Mouse (Mus musculus): Measurements from ENCODE around the gene Socs7.
"Not testable (repeated sequence)": the region's sequence is repeated elsewhere in the genome, so short reads cannot be mapped to it uniquely, and the experiment has no call there.

Gene Socs7

DNA sequence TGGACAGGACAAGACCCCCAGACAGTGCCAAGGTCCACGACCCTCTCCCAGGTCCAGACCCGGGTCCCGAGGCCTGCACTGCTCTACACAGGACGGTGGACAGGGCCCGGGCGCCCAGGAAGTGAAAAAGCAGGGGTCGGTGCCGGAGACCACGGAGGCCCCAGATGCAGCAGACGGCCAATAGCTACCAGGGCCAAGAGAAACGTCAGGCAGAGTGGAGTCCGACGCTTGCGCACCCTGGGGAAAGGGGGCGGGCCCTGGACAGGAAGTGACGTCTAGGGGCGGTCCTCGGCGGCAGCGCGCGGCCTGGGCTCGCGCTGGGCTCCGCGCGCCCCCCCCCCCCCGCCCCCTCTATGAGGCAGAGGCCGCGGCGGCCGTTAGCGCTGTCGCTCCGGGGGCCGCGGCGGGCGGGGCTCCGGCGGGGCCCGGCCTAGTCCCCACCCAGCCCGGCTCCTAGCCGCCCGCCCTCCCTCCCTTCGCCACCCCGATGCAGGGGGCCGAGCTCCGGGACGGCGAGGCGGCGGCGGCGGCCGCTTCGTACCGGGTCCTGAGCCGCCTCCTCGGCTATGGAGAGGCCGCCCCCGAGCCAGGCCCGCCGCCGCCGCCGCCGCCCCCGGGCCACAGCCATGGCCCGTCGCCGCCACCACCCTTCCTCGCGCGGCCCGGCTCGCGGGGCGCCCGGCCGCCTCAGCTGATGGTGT lies at the start of gene Socs7:
Gene Socs7, plus strand, starts transcription at position 604 of the 701 bp plus-strand sequence.
- peak; percentile 85 for DNase-seq (ENCODE audit: low read depth, low spot score)

DNA sequence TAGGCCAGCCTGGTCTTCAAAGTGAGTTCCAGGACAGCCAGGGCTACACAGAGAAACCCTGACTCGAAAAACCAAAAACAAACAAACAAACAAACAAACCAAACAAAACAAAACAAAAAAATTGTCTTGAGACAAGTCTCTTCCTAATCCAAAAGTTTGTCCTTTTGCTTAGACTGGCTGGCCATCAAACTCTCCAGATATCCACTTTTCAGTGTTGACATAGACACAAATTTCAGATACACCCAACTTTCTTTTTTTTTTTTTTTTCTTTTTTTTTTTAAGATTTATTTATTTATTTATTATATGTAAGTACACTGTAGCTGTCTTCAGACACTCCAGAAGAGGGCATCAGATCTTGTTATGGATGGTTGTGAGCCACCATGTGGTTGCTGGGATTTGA lies 49.5 kb upstream of the Socs7 start:
- DNase-seq (ENCODE audit: low read depth, low spot score), result not testable (repeated sequence)

DNA sequence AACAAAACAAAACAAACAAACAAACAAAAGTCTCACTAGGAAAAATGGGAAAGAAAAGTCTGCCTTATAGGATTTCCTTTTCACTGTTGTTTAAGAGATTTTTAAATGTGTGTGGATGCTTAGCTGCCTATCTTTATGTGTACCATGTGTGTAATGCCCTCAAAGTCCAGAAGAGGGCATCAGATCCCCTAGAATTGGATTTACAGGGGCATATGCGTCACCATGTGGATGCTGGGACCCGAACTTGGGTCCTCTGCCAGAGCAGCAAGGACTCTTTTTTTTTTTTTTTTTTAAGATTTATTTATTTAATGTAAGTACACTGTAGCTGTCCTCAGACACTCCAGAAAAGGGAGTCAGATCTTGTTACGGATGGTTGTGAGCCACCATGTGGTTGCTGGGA lies 48.2 kb upstream of the Socs7 start:
- no peak for DNase-seq (ENCODE audit: low read depth, low spot score)

DNA sequence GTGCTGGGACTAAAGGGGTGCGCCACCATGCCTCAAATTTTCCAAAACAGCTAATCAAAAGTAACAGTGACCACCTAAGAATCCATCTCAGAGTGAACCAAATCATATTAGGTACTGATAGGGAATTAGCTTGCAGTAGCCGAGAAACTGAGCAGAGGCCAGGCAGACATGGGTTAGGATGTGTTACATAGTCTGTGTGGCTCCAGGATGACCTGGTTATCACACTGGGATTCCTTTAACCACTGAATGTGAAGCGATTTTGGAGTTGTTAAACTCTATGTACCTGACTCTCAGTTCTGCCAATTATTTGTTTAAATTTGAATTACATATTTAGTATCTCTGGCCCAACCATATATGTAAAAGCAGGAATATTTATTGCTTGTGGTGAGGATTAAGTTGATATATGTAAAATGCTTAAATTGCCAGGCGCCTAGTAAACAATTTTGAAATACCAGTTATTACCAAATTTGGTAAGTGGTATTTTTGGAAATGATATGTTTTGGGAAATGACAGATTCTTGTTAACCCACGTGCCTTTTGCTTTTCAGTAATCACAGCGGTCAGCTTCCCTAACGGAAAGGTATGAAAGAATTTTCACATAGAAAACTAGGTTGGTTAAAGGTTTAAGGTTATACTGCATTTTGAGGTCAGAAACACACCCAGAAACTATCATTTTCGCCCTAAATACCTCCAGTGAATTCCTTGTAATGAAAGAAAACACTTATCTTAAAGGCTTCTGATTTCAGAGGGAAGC lies 47.4 kb upstream of the Socs7 start:
- no peak for DNase-seq (ENCODE audit: low read depth, low spot score)

DNA sequence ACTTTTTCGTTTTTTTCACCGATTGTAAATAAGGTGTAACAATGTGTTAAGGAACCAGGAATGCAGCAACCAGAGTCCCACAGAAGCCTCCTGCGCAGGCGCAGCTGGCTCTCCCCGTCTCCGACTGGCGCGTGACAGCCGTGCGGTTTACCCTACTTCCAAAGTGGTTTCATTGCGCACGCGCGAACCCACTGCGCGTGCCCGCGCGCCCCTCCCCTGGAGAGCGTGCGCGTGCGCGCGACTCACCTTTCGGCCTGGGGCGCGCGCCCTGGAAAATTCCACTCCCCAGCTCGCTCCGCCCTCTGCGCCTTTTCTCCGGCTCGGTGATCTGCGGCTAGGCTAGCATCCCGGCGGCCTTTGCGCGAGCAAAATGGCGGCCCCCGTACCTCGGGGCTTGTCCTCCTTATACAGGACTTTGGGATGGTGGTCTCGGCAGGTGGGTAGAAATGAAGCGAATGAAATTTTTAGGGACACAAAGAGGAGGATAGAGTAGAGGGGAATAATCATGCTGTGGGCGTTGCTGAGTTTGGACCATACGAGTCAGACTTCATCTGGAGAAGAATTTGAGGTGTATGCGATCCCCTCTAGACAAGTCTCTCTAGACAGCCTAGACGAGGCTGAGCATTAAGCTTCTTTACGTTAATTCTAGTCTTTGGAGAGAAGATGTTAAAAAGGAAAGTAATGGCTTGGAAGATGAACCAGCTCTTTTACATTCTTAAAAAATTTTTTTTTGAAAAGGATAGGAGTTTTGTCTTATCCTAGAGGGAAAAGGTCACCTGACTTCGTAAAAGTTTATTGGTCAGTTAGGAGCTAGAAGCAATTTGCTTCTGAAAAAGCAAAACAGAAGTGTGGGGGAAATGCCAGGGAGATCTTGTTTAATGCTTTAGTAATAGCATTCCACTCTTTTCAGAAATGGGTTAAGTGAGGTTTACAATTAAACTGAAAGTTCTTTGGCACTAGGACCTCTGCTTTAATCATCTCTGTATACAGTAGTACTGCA lies 46.5 kb upstream of the Socs7 start, which contains the start of gene Mrpl45:
Gene Mrpl45, plus strand, starts transcription at position 213 of the 1,000 bp plus-strand sequence.
- DNase-seq (ENCODE audit: low read depth, low spot score), result peak; percentile 100

DNA sequence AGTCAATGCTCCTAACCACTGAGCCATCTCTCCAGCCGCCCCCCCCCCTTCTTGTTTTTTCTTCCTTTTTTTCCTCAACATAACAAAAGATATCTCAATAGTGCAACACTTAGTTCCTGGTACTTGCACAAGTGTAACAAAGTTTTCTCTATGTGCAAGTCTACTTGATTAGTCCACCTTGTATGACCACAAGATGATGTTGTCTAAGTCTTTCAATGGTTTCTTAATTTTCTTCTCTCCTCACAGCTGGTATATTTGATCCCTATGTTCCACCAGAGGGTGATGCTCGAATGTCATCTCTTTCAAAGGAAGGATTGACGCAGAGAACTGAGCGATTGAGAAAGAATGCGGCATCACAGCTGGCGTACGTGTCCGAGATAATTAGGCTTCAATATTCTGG lies 41.2 kb upstream of the Socs7 start:
- DNase-seq (ENCODE audit: low read depth, low spot score), result no peak

DNA sequence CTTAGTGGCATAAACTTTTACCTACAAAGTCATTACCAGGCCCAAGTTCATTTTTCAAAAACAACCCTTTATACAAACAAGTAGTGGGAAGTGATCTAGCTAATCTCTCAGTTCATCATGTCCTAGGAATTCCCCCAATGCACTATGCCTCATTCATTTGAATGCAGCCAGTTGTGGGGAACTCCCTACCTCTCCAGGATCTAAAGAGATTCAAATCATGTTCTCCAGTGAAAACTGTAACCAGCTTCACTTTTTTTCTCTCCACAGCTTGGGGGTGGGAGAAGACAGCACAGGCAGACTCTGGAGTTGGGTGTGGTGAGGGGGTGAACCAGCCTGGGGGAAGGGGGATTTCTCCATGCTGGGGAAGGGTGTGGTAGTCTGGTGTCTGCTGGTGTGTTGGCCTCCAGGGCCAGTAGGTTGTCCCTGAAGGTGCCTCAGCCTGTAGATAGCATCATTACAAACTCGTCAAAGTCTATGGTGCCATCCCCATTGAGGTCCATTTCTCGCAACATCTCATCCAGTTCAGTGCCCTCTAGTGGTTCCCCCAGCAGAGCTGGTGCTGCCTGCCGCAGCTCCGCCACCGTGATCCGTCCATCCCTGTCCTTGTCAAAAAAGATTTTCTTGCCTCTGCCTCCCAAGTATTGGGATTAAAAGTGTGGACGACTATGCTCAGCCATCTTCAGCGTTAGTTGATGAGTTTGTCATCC lies 40.3 kb upstream of the Socs7 start:
- DNase-seq (ENCODE audit: low read depth, low spot score), result not testable (repeated sequence)

DNA sequence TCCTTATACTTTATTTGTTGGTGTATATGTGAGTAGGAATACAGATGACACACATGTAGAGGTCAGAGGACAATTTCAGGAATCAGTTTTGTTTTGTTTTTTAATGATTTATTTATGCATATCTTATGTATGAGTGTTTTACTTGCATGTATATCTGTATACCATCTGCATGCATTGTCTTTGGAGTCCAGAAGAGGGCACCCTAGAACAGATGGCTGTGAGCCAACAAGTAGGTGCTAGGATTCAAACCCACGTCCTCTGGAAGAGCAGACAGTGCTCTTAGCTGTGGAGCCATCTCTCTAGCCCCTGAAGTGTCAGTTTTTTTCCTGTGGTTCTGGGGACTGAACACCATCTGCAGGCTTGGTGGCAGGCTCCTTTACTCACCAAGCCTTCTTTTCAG lies 37.1 kb upstream of the Socs7 start:
- DNase-seq (ENCODE audit: low read depth, low spot score), result no peak

DNA sequence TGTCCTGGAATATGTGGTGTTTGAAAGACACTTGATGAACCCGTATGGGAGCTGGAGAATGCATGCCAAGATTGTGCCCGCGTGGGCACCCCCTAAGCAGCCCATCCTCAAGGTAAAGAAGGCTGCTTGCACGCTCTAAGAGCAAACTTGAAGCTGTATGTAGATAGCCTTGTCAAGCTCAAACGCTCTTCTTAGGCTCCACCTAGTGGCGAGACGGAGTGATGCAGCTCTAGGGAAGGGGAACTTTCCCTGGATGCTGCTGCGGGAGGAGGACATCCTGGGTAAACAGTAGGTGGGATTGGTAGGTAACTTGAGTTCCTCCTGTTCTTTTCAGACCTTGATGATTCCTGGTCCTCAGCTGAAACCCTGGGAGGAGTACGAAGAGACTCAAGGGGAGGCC lies 34.2 kb upstream of the Socs7 start:
- peak; percentile 59 for DNase-seq (ENCODE audit: low read depth, low spot score)

DNA sequence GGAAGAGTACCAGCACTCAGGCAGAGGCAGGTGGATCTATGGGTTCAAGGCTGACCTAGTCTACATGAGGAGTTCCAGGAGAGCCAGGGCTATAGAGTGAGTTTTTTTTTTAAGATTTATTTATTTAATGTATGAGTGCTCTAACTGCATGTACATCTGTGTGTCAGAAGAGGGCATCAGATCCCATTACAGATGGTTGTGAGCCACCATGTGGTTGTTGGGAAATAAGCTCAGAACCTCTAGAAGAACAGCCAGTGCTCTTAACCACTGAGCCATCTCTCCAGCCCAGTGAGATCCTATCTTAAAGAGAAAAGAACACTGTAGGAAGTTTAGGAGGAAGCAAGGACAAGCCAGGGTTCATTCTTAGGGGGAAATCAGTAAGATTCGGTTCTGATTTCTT lies 32.0 kb upstream of the Socs7 start:
- no peak for DNase-seq (ENCODE audit: low read depth, low spot score)

DNA sequence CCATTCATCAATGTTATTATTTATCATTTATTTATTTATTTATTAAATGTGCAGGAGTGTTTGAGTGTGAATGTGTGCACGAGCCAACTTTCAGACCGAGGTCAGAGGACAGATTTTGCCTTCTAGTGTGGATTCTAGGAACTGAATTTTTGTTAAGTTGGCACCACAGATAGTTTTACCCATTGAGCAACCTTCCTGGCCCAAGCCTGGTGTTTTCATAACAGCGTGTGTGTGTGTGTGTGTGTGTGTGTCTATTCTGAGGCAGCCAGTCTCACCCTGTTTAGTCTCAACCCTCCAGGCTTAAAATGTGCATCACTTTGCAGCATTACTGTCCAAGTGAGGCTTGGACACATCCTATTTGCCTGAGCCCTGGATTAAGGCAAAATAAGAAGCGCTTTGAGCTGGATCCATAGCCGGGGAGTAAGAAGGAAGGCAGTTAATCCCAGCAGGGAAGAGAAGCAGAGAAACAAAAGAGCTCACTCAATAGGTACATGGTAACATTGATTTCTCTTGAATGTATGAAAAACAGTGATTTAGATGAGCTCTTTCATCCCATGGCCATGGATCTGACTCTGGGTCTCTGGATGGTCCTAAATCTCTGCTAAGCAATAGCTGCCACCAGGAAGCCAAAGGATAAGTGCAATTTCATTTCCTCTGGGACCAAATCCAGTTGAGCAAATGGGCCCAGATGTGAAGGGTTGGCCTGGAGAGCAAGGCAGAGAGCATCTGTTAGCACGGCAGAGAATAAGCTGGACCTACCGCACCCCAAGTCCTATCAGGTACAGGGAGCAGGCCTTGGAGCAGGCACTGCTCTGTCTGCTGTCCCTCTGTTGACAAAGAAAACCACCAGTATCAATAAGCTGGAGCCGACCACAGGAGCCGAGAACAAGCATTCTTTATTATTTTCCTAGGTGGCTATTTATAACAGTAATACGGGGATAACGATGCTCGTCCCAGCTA lies 30.8 kb upstream of the Socs7 start:
- no peak for DNase-seq (ENCODE audit: low read depth, low spot score)

DNA sequence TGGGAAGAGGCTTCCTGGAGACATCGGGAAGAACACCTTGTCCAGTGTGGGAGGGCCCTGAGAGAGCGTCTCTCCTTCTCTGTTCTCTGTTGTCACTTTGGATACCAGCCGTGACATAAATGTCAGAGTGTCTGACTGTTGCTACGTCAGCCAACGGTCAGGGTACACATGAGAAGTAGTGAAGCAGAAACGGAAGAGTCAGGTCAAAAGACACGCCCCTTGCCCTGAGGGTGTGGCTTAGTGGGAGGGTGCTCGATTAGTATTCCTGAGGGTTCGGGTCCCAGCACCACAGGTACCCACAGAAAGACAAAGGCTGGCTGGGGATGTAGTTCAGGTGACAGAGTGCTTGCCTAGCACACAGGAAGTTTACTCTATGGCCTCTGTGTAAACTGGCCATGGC lies 29.3 kb upstream of the Socs7 start:
- no peak for DNase-seq (ENCODE audit: low read depth, low spot score)

DNA sequence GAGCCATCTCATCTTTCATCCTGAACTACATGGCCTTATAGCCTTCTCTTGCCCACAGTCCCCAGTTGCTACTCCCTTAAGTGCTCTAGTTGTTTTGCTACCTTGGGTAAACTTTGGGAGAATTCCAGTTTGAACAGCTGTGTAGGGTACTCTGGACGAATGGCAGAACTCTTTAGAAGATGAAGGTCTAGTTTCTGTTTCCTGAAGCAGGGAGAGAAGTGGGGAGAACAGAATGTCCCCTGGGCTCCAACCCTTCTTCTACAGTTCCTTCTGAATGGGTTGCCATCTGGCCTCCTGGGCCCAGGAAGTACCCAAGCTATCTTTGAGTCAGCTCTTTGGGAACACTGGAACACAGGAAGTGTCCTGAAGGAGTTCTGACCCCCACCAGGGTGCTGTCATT lies 28.5 kb upstream of the Socs7 start:
- no peak for DNase-seq (ENCODE audit: low read depth, low spot score)

DNA sequence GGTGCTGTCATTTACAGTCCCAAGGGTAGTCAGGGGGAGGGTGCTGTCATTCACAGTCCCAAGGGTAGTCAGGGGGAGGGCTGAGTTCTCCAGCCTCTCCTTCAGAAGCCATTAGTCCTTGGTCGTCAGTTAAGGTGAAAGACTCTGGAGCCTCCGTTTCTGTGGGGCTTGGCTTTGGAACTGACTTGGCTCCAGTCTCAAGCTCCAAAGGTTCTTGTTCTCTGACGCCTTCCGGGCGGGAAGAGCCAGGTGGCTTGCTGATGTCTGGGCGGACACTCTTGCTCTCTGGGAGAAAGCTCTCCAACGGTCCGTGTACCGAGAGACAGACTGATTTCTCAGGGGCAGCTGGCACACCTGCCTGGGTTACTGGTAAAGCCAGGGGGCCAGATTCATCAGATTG lies 28.0 kb upstream of the Socs7 start:
- DNase-seq (ENCODE audit: low read depth, low spot score), result no peak

DNA sequence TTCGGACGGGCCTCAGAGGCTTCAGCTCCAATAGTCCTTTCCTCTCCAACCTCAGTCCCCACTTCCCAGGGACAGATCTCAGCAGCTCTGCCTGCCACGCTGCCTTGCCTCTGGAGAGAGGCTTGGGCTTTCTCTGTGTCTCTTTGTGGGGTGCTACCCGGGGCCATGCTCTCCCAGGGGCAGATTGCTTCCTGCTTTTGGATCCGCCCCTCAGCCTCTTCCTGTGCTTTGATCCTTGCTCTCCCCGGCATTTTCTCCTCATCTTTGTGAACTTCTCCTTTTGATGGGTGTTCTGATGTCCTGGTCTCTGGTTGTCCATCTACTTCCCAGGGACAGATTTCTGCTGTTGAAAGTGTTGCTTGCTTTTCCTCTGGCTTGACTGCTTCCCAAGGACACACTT lies 26.1 kb upstream of the Socs7 start:
- DNase-seq (ENCODE audit: low read depth, low spot score), result no peak

DNA sequence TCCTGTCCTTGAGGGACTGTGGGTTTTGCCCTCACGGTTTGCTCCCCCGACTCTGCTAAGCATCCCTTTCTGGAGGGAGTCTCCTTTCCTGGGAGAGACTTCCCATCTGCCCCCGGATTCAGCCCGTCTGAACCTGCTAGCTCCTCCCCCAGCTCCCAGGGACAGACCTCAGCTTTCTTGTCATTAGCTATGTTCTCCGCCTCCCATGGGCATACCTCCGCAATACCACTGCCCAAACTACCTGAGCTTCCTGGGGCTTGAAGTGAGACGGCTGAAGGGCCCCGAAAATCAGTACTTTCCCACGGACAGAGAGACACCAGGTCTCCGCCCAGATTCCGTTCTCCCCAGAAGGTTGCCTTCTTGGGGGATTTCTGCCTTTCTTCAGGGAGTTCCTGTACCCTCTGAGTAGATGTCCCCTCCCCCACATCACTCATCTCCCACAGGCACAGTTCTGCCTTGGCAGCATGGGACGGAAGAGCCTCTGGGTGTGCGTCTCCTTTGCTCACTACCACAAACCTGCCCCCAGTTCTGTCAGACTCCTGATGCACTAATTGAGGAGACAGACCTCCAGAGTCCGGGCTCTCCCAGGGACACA lies 25.5 kb upstream of the Socs7 start:
- DNase-seq (ENCODE audit: low read depth, low spot score), result no peak

DNA sequence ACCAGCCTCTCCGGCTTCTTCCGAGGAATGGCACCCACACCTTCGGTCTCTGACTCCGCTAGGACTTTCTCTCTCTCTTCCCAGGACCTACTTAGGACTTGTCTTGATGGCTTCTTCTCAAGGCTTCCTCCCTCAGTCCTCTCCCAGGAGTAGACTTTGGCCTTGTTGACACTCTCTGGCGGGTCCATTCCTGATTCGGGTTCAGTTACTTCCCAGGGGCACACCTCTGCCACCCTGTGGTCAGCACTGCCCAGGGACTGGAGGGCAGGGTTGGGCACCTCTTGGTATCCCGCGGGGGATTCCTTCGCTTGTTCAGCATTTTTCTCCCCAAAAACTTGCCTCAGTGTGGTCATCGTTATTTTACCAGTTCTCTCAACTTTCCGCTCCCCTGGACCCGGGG lies 25.0 kb upstream of the Socs7 start:
- DNase-seq (ENCODE audit: low read depth, low spot score), result no peak

DNA sequence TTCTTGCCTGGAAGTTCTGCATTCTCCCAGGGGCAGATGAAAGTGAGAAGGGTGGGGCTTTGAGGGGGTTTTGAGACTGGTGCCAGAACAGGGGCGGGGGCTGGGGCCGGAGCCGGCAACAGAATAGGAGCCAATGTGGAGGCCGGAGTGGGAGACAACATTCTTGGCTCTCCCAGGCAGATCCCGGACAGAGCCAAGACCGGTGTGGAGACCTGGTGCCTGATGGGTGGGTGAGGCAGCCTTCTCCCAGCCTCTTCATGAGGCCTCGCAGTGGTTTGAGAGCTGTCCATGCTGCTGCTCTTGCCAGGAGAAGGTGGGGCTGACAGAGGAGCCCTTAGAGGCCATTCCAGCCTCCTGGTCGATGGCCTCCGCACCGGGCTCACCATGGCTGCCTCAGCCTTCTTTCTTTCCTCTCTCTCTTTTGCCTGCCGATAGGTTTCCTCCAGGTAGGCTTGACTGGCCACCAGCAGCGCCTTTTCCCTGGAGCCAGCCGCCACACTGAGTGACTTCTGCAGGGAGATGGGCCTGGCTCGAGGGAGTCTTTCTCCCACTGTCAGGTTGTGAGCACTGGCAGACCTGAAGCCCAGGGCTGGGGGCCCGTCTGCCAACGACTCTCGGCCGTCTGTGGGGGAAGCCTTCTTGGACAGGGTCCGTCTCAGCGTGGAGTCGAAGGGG lies 23.9 kb upstream of the Socs7 start:
- DNase-seq (ENCODE audit: low read depth, low spot score), result no peak

DNA sequence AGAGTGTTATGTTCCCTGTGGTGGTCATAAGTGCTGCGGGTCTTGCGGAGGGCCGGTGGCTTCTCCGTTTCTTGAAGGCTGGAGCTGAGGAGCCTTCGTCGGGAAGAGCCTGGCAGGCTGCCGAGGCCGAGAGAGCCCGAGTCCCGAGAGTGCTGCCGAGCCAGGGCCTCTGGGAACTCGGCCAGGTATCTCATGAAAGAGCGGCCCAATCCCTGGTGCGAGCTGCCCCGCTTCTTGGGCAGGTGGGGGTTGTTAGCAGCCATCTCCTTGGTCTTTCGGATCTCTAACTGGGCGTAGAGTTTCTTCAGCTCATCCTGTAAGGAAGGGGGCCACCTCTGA lies 23.4 kb upstream of the Socs7 start:
- no peak for DNase-seq (ENCODE audit: low read depth, low spot score)

All from embryo, embryonic 11.5 days (tissue).